Mouse (Mus musculus): ENCODE measurements at regions not wholly inside any gene's neighbourhood (a gene's known extent, or its start where the extent isn't known, plus 50 kb on each side); places are given as distances from the start of the nearest gene placed in this dataset.
A peak's percentile ranks its signal among the peaks of the same experiment; 100 is the strongest.

- DNase-seq (ENCODE audit: low spot score in 2 of 2): no peak
Measured at GRCm38 (mm10) chr14:37296531-37296930, 161.5 kb upstream of the Ghitm start.

DNA sequence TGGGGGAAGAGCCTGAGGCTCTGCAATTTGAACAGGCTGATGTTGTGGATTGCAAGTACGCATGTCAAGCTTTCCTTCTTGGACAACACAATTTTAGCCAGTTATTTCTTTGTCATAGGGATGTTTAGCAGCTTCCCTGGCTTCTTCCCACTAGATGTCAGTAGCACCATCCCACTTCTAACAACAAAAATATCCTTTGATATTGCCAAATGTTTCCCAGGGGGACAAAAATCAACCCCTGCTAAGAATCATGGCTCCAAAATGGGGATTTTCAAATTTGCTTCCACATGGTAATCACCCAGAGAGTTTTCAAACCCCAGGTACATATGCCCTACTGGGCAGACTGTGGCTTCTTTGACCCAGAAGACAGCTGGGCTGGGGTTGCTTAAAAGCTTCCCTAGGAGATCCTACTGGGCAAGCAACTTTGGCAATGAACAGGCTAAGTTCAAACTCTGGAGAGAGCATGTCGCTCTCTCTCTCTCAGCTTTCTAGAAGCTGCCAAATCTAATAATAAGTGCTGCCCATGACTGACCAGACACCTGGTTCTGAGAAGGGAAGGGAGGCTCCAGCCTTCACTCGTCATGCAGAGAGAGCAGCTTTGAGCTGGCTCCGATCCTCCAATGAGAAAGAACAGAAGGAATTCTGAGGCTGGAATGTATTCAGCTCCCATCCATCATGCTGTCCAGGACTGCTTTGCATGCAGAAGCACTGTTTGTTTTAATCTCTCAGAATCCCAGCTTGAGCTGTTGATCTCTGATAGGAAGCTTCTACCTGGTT lies 157.2 kb upstream of the Ghitm start:
- DNase-seq (ENCODE audit: low spot score in 2 of 2): no peak

DNA sequence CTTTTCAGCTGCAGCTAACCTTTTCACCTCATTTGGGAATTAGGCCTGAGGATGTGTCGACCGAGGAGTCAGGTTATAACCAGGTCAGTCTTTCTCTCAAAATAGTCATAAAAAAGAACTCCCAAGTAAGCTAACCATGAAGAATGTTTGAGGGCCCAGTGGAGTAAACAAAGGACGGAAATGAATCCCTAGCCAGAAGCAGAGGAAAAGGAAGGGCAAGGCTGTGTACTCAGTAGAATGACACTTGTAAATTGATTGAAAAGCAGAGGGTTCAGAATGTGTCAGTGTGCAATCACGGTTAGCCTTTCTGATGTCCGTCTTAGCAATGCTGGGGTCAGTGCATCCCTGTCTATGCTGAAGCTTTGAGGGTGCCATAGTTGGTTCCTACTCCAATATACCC lies 149.3 kb upstream of the Ghitm start:
- no peak for DNase-seq (ENCODE audit: low spot score in 2 of 2)

GRCm38 (mm10) chr14:37279356-37279755 lies 144.3 kb upstream of the Ghitm start:
- DNase-seq (ENCODE audit: low spot score in 2 of 2): no peak

- DNase-seq (ENCODE audit: low spot score in 2 of 2): no peak
Measured at GRCm38 (mm10) chr14:37276728-37277695, 141.9 kb upstream of the Ghitm start.

DNA sequence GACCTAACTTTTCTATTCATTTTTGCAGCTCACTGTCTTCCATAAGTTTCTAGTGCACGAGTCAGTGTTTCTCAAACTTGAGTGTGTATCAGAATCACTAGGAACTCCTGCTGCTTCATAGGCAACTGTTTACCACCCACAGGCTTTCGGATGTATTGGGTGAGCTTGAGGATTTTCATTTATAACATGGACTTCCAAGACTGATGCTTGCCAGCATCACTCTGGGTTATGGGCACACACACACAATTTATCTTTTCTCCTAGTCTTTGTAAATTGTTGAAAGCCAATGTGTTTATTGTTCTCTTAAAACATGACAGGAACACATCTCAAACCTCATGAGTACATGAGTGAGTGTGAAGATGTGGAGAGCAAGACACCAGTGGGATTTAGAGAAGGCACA lies 137.0 kb upstream of the Ghitm start:
- no peak for DNase-seq (ENCODE audit: low spot score in 2 of 2)

DNA sequence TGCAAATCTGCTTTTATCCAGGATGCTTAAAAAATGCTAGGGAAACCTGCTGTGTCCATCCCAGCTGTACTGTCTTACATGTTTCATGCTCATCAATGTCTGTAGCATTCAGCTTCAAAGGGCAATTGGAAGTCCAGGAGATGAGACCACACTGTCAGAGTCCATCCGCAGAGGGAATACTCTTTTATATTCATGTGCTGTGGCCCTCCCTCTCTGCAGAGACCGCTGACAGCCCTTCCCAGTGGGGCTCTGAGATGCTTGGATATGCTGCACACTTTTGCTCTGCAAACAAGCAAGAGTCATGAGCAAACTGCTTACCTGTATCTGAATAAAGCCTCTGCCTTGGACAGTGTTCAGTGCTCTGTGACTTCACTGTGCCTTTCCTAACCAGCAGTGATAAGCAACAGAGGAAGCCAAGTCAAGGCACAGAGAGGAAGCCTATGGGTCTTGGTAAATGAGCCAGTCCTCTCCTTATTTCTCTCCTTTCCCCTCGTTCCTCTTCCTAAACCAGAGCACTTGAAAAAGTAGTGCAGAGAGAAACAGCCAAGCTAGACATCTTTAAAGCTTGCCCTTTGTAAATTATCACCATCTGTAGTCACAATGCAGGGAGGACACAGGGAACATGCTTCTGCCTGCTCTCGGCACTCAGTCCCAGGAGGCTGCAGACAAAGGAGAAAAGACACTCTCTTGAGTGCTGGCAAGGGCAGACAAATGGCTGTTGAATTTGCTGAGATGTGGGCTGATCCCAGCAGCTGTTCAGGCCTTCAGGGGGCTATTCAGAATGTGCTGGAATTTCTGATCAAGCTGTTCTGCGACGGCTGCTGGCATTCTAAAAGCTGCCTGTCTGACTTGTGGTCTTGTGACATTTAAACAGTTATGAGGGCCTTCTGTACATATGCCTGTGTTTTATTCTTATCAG lies 136.2 kb upstream of the Ghitm start:
- no peak for DNase-seq (ENCODE audit: low spot score in 2 of 2)

- no peak for DNase-seq (ENCODE audit: low spot score in 2 of 2)
Measured at GRCm38 (mm10) chr14:37269920-37270319, 134.8 kb upstream of the Ghitm start.

DNA sequence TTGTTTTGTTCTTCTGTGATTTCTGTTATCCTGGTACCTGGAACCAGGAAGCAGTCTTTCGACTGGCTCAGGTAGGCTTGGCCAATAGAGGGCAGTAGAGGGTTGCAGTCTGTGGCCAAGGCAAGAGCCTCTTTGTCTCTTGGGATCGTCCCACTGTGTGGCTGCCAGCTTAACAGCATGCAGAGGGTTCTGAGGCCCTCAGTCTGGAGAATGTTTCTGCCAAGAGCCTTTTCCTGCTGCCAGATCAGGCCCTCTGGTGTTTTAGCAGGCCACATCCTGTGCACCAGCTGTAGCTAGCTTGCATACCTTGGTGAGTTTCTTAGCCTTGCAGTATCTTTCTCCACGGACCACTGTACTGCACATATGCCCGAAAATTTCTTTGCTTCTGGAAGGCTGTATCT lies 103.6 kb upstream of the Ghitm start:
- DNase-seq (ENCODE audit: low spot score in 2 of 2): peak in 1 of 2 experiments; percentile 21

DNA sequence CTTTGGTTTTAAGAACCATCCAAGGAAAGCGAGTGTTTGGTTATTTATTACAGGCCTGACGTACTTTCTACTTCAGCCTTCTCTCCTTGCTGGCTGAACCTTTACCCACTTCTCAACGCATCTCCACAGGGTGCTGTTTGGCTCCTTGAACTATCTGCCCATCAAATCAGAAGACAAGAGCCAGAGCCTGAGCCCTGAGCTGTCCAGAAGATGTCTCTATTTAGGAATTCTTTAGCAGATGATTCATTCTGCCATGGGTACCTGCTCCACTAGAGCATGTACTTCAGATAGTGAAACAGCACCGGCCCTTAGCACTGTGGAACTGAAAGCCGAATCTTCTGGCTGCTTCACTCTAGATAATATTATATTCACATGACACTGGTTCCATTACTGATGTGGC lies 102.1 kb upstream of the Ghitm start:
- no peak for DNase-seq (ENCODE audit: low spot score in 2 of 2)

DNA sequence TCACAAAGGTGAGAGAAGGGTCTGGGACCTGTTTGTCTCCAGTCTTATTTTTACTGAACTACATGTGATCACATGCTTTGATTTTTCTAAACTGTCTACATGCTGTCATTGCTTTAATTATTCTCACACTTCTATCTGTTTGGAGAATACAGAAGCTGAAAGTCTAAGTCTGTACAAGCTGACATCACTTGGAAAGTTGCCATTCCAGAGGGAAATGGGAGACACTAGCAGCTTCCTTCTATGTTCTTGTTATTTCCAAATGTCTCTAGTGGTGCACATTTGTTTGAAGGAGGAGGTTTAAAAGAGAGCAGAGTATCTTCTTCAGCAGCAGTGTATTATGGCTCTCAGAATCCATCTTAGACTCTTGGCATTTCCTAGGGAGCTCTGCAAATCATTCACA lies 73.2 kb upstream of the Ghitm start:
- no peak for DNase-seq (ENCODE audit: low spot score in 2 of 2)

DNA sequence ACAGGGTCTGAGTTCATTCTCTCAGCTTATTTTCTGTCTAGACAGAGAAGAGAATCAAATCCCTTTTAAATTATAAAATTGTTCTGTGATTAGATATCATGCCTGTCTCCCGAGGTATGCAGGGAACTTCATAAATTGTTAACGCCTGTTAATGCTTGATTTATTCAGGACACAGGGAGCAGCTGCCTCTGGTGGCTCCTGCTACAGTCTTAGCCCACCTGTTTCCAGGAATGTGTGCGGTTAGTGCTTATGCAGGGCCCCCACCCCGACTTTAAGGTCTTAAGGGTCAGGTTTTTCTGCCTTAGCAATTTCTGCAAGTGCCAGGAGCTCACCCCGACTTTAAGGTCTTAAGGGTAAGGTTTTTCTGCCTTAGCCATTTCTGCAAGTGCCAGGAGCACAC lies 54.7 kb upstream of the Ghitm start:
- DNase-seq (ENCODE audit: low spot score in 2 of 2): no peak
